Mouse (Mus musculus): Measurements from ENCODE around the gene Gusb. TPM values are rescaled to one million over a fixed set of nuclear protein-coding genes. Genes with fewer than 3 reads are reported as not detected.
A peak's percentile ranks its signal among the peaks of the same experiment; 100 is the strongest.
"Not testable (repeated sequence)": the region's sequence is repeated elsewhere in the genome, so short reads cannot be mapped to it uniquely, and the experiment has no call there.

Gusb gene
- polyA plus RNA-seq, 1 experiment from 2014 or later: 67.4 TPM

- not testable (repeated sequence) for H3K4me1 ChIP-seq (replicated peaks; ENCODE audit: control insufficient read depth, insufficient read depth, low read length); H3K9me3 ChIP-seq (ENCODE audit: control insufficient read depth, low read length); H3K36me3 ChIP-seq (ENCODE audit: control insufficient read depth, insufficient read depth, low read length); H3K27me3 ChIP-seq (ENCODE audit: control insufficient read depth, insufficient read depth, low read depth, low read length)
- H3K4me3 ChIP-seq (ENCODE audit: low read length): peak overlapping the region; percentile 88
- H3K27ac ChIP-seq (ENCODE audit: low read length): peak overlapping the region; percentile 61
- ATAC-seq (ENCODE audit: low read depth): peak; percentile 42
- WGBS: under 1% methylated on average over 44 of the region's 82 CpGs
- H3K4me2 ChIP-seq (ENCODE audit: low read depth, low read length): peak overlapping the region; percentile 90
- peak overlapping the region; percentile 89 for H3K9ac ChIP-seq (ENCODE audit: low read length)
Observed at GRCm38 (mm10) chr5:129942073-129942939, 60.5 kb downstream of the Gusb start.

- H3K4me1 ChIP-seq (replicated peaks; ENCODE audit: control insufficient read depth, insufficient read depth, low read length): peaks cover 9% of the 10 kb centered on the region
- peak; percentile 98 for ATAC-seq (ENCODE audit: low read depth)
- WGBS: under 1% methylated on average over 51 of the region's 59 CpGs
Observed at GRCm38 (mm10) chr5:129941495-129942045, 61.3 kb downstream of the Gusb start, which contains the start of gene Vkorc1l1. Gene Vkorc1l1, plus strand, starts transcription at chr5:129941970.

GRCm38 (mm10) chr5:129940736-129941494 is 61.9 kb downstream of the Gusb start:
- Histone ChIP-seq H3K4me1 (replicated peaks; ENCODE audit: control insufficient read depth, insufficient read depth, low read length) (peaks cover 9% of the 10 kb centered on the region), H3K9me3 (ENCODE audit: control insufficient read depth, low read length) (no peaks in the 10 kb centered on the region), H3K9ac (ENCODE audit: low read length) (peak overlapping the region; percentile 63), H3K27me3 (ENCODE audit: control insufficient read depth, insufficient read depth, low read depth, low read length) (no peaks in the 10 kb centered on the region), H3K4me2 (ENCODE audit: low read depth, low read length) (peak overlapping the region; percentile 67), H3K36me3 (ENCODE audit: control insufficient read depth, insufficient read depth, low read length) (peaks cover 5% of the 10 kb centered on the region; the same call in 1 of the 2 replicates), H3K27ac (ENCODE audit: low read length) (peak overlapping the region; percentile 69), H3K4me3 (ENCODE audit: low read length) (peak overlapping the region; percentile 64)
- ATAC-seq (ENCODE audit: low read depth): peak; percentile 36
- WGBS: 2% methylated on average over 9 of the region's 9 CpGs

More at GRCm38 (mm10) chr5:129941495-129942045, 61.3 kb downstream of the Gusb start, which contains the start of gene Vkorc1l1:
- Histone ChIP-seq H3K4me3 (ENCODE audit: low read length) (peak within 1 kb of the TSS; percentile 88), H3K27me3 (ENCODE audit: control insufficient read depth, insufficient read depth, low read depth, low read length) (no peaks in the 10 kb centered on the region), H3K9me3 (ENCODE audit: control insufficient read depth, low read length) (no peaks in the 10 kb centered on the region), H3K27ac (ENCODE audit: low read length) (peak within 1 kb of the TSS; percentile 69), H3K4me2 (ENCODE audit: low read depth, low read length) (peak within 1 kb of the TSS; percentile 90), H3K9ac (ENCODE audit: low read length) (peak within 1 kb of the TSS; percentile 89), H3K36me3 (ENCODE audit: control insufficient read depth, insufficient read depth, low read length) (peaks cover 5% of the 10 kb centered on the region; the same call in 1 of the 2 replicates)

- 45% methylated on average over 2 of the region's 2 CpGs for WGBS
- Histone ChIP-seq H3K4me3 (ENCODE audit: low read length) (no peak overlapping the region), H3K4me1 (replicated peaks; ENCODE audit: control insufficient read depth, insufficient read depth, low read length) (peaks cover 9% of the 10 kb centered on the region), H3K27ac (ENCODE audit: low read length) (no peak overlapping the region), H3K36me3 (ENCODE audit: control insufficient read depth, insufficient read depth, low read length) (peaks cover 3% of the 10 kb centered on the region; the same call in 1 of the 2 replicates), H3K4me2 (ENCODE audit: low read depth, low read length) (peak overlapping the region; percentile 67; the same call in 1 of the 2 replicates), H3K27me3 (ENCODE audit: control insufficient read depth, insufficient read depth, low read depth, low read length) (no peaks in the 10 kb centered on the region), H3K9ac (ENCODE audit: low read length) (no peak overlapping the region), H3K9me3 (ENCODE audit: control insufficient read depth, low read length) (no peaks in the 10 kb centered on the region)
- no peak for ATAC-seq (ENCODE audit: low read depth)
Observed at GRCm38 (mm10) chr5:129940281-129940680, 62.6 kb downstream of the Gusb start.

Other genes starting within 250 kb of the Gusb start
- 32.7 and 33.5 TPM in 2 replicates for gene Psph, start 215.6 kb downstream of the Gusb start, polyA plus RNA-seq (2015; fragmentation: Nextera tagmentation; extraction: Ambion mirVana)
- gene Sumf2, start 156.1 kb downstream of the Gusb start, polyA plus RNA-seq (2015; fragmentation: Nextera tagmentation; extraction: Ambion mirVana): 40.1 and 51.4 TPM in 2 replicates
- 815 and 838 TPM in 2 replicates for gene Chchd2, start 115.6 kb downstream of the Gusb start, polyA plus RNA-seq (2015; fragmentation: Nextera tagmentation; extraction: Ambion mirVana)
- gene Zbed5, start 107.3 kb downstream of the Gusb start, polyA plus RNA-seq (2015; fragmentation: Nextera tagmentation; extraction: Ambion mirVana): 4.3 and 4.4 TPM in 2 replicates
- gene Phkg1, start 104.5 kb downstream of the Gusb start, polyA plus RNA-seq (2015; fragmentation: Nextera tagmentation; extraction: Ambion mirVana): 0.39 and 0.43 TPM in 2 replicates
- 2.6 and 3.1 TPM in 2 replicates for gene Nupr1l, start 94.5 kb downstream of the Gusb start, polyA plus RNA-seq (2015; fragmentation: Nextera tagmentation; extraction: Ambion mirVana)
- gene Vkorc1l1, start 61.1 kb downstream of the Gusb start, polyA plus RNA-seq (2015; fragmentation: Nextera tagmentation; extraction: Ambion mirVana): 18.8 and 19.2 TPM in 2 replicates
- gene Asl, start 26.2 kb upstream of the Gusb start, polyA plus RNA-seq (2015; fragmentation: Nextera tagmentation; extraction: Ambion mirVana): 26.1 and 31.2 TPM in 2 replicates
- 37.0 and 41.3 TPM in 2 replicates for gene Crcp, start 26.2 kb upstream of the Gusb start, polyA plus RNA-seq (2015; fragmentation: Nextera tagmentation; extraction: Ambion mirVana)
- gene Tpst1, start 70.3 kb upstream of the Gusb start, polyA plus RNA-seq (2015; fragmentation: Nextera tagmentation; extraction: Ambion mirVana): 56.2 and 58.1 TPM in 2 replicates
- gene Kctd7, start 141.8 kb upstream of the Gusb start, polyA plus RNA-seq (2015; fragmentation: Nextera tagmentation; extraction: Ambion mirVana): 5.5 and 6.1 TPM in 2 replicates
- 31.1 and 32.4 TPM in 2 replicates for gene Rabgef1, start 168.7 kb upstream of the Gusb start, polyA plus RNA-seq (2015; fragmentation: Nextera tagmentation; extraction: Ambion mirVana)
- 31.5 and 36.3 TPM in 2 replicates for gene Tmem248, start 214.0 kb upstream of the Gusb start, polyA plus RNA-seq (2015; fragmentation: Nextera tagmentation; extraction: Ambion mirVana)

Data from lung, embryonic 16.5 days (tissue).